Mouse (Mus musculus): ENCODE results near the gene Zfp800. TPM values are rescaled to one million over a fixed set of nuclear protein-coding genes. Genes with fewer than 3 reads are reported as not detected.

The Zfp800 gene
- 6.4 and 7.5 TPM in 2 replicates for polyA plus RNA-seq (2012; rRNA removed)

GRCm38 (mm10) chr6:28397681-28398203 lies at the start of gene Zfp800:
Zfp800 (minus strand) TSS chr6:28398005.

DNA sequence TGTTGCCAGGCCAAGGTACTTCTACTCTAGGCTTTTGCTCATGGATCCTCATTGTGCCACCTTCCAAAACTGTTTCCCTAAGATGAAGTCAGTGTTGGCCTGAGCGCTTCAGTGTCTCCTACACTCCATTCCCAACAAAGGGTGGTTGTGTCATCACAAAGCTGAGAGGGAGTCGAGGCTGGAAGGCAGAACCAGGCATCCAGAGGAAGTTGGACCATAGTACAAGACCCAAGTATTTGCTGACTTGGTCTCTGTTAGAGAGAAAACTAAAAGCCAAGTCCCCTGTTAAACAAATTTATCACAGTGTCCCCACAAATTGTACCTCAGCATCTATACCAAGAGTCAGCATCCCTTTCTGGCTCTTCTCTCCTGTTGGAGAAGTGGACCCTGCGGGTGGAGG lies 30.5 kb upstream of the Zfp800 start, which contains the start of gene Gcc1:
Gene Gcc1 (minus strand): TSS at position 101 of the 400 bp plus-strand sequence.

GRCm38 (mm10) chr6:28427096-28427839 lies 29.5 kb upstream of the Zfp800 start, which contains the start of gene Fscn3:
Fscn3 (plus strand) TSS chr6:28427789.

GRCm38 (mm10) chr6:28423313-28423712 lies 25.5 kb upstream of the Zfp800 start, which contains the start of gene Arf5:
Arf5 (plus strand) TSS chr6:28423560.

Other genes with a start within 250 kb of the Zfp800 start
- 422 and 440 TPM in 2 replicates for gene Arf5, start 25.6 kb upstream of the Zfp800 start, polyA plus RNA-seq (2012; rRNA removed)
- gene Fscn3, start 29.8 kb upstream of the Zfp800 start, polyA plus RNA-seq (2012; rRNA removed) = 0.05 and 0.15 TPM in 2 replicates
- gene Gcc1, start 30.4 kb upstream of the Zfp800 start, polyA plus RNA-seq (2012; rRNA removed) = 6.9 and 7.1 TPM in 2 replicates
- 0.27 TPM in 1 of 2 replicates, not detected in the other for gene Pax4, start 51.3 kb upstream of the Zfp800 start, polyA plus RNA-seq (2012; rRNA removed)
- 60.2 and 67.7 TPM in 2 replicates for gene Snd1, start 77.1 kb upstream of the Zfp800 start, polyA plus RNA-seq (2012; rRNA removed)